Mouse (Mus musculus): ENCODE results near the gene Vwa7.
A peak's percentile ranks its signal among the peaks of the same experiment; 100 is the strongest.

Gene Vwa7

DNA sequence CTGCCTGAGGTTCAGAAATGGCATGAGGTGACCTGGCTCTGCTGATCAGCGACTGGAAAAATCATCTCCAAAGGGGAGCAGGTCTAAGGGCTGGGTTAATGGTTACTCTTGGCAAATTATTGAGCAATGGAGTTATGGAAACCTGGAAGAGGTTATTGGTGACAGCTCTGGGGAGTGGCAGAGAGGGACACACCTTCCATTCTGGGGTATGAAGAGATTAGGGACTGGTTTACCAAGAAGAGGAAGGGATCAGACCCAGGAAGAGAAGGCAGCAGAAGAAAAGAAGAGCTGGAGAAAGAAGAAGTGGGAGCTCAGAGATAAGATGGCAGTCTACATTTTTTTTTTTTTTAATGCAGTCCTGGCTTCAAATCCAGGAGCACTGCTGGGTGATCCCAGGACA, 31.3 kb downstream of the Vwa7 start:
- DNase-seq: no peak

DNA sequence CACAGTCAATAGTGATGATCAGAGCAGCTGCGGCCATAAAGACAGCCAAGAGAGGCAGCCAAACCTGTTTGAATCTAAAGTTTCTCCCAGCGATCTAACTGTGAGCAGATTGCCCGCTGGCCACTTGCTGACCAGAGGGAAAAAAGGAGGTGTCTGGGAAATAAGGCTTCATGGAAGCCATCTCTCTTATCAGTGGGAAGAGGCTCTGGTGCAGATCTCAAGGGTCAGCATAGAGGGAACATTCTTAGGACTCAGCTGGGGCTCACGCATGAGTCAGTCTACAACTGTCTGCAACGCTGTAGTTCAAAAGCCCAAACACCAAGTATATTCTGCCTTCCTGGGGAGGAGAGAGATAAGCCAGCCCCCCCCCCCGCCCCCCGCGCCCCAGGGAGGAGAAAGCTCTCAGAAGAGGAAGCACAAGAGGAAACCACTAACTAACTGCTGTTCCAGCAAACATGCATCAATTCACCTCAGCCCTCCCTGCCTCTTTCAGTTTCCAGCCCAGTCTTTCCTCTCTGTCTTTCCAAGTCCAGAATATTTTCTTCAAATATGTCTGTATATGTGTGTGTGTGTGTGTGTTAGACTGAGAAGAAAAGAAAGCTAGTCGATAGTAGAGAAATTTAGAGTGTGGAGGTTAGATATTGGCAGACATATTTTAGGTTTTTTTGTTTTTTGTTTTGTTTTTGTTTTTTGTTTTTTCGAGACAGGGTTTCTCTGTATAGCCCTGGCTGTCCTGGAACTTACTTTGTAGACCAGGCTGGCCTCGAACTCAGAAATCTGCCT, 32.0 kb downstream of the Vwa7 start:
- no peak for DNase-seq

DNA sequence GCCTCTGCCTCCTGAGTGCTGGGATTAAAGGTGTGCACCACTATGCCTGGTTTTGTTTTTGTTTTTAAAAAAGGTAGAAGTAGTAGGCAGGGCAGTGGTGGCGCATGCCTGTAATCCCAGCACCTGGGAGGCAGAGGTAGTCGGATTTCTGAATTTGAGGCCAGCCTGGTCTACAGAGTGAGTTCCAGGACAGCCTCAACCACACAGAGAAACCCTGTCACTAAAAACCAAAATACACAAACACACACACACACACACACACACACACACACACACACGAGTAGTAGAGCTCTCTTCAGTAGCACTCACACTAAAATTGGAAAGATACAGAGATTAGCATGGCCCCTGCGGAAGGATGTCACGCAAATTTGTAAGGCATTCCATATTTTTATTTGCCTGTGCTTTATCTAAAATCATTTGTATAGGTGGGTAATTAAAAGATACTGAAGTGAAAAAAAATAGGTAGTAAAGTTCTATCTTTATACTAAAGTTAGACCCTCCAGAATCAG, 32.6 kb downstream of the Vwa7 start:
- DNase-seq: no peak

GRCm38 (mm10) chr17:35049561-35050016, 33.2 kb downstream of the Vwa7 start, which contains the start of gene Clic1:
Clic1 (plus strand) TSS chr17:35049966.
- DNase-seq: no peak

DNA sequence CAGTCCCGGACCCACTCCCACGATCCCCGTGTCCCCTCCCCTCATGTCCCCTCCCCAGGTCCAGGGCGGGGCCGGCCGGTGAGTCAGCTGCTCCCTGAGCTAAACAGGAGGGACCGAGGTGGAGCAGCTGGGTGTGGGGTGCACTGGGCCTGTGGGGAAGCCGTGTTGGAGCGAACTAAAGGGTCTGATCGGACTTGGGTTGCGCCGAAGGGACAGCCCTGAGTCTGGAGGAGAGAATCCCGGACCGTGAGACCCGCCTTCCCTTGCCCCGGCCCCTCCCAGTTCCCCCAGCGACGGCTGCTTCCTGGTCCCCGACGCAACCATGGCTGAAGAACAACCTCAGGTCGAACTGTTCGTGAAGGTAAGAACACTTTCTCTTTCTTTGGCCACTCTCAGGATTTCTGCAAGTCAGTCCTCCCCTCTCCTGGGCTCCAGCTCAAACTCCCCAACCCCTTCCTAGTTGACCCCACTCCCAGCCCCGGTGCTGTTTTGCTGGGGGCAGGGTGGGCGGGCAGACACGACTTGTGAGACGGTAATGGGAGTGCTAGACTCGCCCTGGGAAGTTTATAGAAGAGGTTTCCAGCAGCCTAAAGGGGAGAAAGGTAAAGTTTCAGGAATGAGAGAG, 33.9 kb downstream of the Vwa7 start:
- DNase-seq: no peak

GRCm38 (mm10) chr17:35051156-35052086, 35.0 kb downstream of the Vwa7 start:
- DNase-seq: no peak

GRCm38 (mm10) chr17:35052271-35052798, 36.0 kb downstream of the Vwa7 start:
- no peak for DNase-seq

- DNase-seq: no peak
Observed at GRCm38 (mm10) chr17:35055691-35056495, 39.5 kb downstream of the Vwa7 start.

DNA sequence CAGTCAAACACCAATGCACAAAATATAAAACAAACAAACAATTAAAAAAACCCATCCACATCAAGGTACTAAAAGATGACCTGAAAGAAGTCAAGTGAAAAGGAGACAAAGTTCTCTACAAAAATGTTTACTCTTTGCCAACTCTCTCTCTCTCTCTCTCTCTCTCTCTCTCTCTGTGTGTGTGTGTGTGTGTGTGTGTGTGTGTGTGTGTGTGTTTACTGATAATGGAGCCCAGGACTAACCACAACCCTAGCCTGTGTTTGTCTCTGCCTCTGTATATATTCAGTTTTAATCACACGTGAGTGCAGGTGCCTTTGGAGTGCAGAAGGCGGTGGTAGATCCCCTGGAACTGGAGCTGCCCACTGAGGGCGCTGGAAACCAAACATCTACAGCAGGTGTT, 40.7 kb downstream of the Vwa7 start:
- DNase-seq: no peak

- DNase-seq: no peak
Observed at GRCm38 (mm10) chr17:35058316-35058715, 41.9 kb downstream of the Vwa7 start.

GRCm38 (mm10) chr17:35058911-35059892, 42.8 kb downstream of the Vwa7 start, which contains the start of gene Ddah2:
Ddah2 (plus strand) TSS chr17:35059035.
- DNase-seq: peak; percentile 83

GRCm38 (mm10) chr17:35060071-35060470, 43.7 kb downstream of the Vwa7 start:
- no peak for DNase-seq

DNA sequence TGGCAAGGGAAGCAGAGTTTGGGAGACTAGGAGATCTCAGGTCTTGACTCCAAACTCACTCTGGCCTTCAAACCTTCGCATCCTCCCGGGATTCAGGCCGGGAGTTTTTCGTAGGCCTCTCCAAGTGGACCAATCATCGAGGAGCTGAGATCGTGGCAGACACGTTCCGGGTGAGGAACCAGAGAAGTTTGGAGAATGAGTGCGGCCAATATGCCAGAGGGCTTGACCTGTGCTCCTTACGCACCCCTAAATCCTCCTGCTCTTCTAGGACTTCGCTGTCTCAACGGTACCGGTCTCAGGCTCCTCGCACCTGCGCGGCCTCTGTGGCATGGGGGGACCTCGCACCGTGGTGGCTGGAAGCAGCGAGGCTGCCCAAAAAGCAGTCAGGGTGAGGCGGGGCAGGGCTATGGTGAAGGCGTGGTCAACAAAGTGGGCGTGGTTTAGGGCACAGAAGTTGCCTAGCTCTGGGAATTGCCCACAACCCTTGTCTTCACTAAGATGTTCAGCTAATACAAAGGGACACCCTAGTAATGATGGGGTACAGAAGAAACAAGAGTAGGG, 44.4 kb downstream of the Vwa7 start:
- no peak for DNase-seq

DNA sequence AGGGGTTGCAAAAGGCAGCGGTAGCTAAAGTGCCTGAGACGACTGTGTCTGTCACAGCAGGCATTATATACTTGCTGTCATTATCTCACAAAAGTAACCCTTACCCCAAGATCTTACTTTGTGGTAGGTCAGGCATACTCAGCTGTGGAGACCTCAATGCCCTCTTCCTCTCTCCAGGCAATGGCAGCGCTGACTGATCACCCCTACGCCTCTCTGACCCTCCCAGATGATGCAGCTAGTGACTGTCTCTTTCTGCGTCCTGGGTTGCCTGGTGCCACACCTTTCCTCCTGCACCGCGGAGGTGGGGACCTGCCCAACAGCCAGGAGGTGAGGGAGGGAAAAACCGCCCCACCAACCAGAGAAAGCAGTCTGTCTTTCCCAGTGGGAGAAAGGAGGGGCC, 44.9 kb downstream of the Vwa7 start:
- no peak for DNase-seq

- no peak for DNase-seq
Observed at GRCm38 (mm10) chr17:35063466-35063865, 47.1 kb downstream of the Vwa7 start.

DNA sequence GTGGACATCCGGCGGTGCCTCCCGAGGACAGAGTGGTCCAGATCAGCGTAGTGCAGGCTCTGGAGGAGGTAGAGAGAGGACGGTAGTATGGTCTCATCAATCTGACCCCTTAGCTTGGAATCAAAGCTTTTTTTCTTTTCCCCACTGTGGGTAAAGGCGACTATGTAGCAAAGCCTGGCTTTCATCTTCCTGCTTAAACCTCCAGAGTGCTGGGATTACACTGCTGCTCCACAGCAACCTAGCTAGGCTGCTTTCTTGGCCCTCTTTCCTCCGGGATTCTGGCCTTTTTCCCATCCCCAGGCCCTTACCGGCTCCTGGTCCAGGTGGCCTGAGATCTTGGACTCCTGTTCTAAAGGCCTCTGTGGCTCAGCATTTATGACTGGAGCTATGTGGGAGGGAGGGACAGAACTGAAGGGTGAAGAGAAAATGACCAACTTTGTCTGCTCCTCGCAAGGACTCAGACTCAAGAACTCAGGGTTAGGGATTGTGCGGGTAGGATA, 48.0 kb downstream of the Vwa7 start:
- peak; percentile 66 for DNase-seq

DNA sequence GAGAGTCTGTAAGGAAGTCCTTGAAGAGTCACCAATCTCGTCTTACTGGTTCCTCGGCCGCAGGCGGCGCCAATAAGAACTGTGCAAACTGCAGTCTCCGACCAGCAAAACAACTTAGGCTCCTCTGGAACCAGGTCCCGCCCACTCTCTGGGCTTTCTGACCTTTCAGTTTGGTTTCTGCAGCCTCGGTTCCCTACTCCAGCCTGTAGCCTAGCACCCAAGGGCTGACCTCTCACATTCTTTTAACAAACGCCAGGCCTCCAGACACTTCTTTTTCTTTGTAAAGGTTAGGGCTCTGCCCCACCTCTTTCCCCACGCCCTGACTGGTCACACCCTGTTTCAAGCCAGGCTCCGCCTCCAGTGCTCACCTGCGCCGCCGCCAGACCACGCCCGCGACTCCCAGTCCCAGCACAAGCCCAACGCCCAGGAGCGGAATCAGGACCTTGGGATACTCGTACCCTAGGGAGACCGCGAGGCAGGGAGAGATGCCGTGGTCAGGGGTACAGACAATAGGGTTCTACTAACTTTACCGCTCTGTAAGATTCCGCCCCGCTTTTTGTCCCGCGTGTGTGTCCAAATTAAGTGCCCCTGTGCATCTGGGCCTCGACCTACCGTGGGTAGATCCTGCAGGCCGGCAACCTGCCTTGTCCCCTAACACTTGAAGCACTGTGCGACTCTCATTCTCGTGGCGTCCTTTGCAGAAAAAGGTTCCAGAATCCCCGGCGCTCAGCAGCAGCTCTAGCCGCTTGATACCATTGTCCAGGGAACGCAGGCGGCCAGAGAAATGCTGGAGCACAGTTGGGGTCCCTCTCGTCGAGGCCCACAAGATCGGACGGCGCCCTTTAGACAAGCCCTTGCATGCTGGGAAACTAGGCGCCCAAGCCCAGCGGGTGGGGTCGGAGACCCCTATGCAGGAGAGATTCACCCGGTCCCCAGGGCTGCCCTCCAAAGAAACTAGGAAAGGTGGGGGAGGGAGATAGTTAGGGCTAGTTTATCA, 48.9 kb downstream of the Vwa7 start, which contains the start of gene Ly6g6c:
Ly6g6c (plus strand) TSS at position 438 of the 997 bp plus-strand sequence.
- DNase-seq: no peak

DNA sequence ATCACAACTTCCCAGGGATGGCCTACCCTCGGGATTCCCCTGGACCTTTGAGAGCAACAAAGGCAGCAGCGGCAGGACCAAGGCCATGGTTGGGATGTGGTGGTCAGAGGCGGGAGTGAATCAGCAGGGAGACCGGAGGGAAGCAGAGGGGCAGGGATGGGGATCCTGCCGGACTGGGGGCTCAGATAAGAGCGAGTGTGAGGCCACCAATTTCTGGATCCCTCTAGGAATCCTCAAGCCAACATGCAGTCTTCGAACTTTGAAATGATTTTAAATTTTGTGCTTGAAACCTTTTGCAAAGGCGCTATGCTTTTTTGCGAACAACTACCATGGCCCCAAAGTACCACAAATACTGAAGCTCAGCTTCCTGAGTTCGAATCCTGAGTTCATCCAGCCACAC, 49.7 kb downstream of the Vwa7 start, which contains the start of gene Mpig6b:
Mpig6b (minus strand) TSS at position 101 of the 400 bp plus-strand sequence.
- DNase-seq: no peak
